Mouse (Mus musculus) MEL (cell line): ENCODE measurements around the gene Cemip.

Experiments
- CTCF ChIP-seq, 3 experiments: IDR thresholded peaks in 2 of 3; conservative IDR thresholded peaks in 1 of 3; 2 replicates each; pipeline ENCODE4 v1.5.1; 2011 to 2012; ENCODE audit warnings: low read length in 3 of 3, low read depth in 2 of 3, mild to moderate bottlenecking in 2 of 3, improper control_type of control experiment in 1 of 3, inconsistent platforms in 1 of 3, mixed read lengths in 1 of 3, moderate library complexity in 1 of 3; ENCODE audit not compliant: control insufficient read depth in 1 of 3, insufficient read depth in 1 of 3, poor library complexity in 1 of 3, severe bottlenecking in 1 of 3
- E2F4 ChIP-seq: IDR thresholded peaks from 2 replicates; pipeline ENCODE4 v1.6.1; 2011; ENCODE audit warnings: low read depth, low read length, improper control_type of control experiment, borderline replicate concordance
- EP300 ChIP-seq, 2 experiments: IDR thresholded peaks; 2 replicates each; pipeline ENCODE4 v1.6.1; 2011; ENCODE audit warnings: improper control_type of control experiment in 2 of 2, low read length in 2 of 2, low read depth in 1 of 2, mild to moderate bottlenecking in 1 of 2
- GATA1 ChIP-seq: IDR thresholded peaks from 2 replicates; pipeline ENCODE4 v1.6.1; 2011; ENCODE audit warnings: low read depth, low read length, improper control_type of control experiment
- HCFC1 ChIP-seq: IDR thresholded peaks from 2 replicates; pipeline ENCODE4 v1.6.1; 2012; ENCODE audit warnings: low read depth, mild to moderate bottlenecking, inconsistent platforms, low read length, improper control_type of control experiment, moderate library complexity
- JUND ChIP-seq: IDR thresholded peaks from 2 replicates; pipeline ENCODE4 v1.6.1; 2011; ENCODE audit warnings: low read depth, mild to moderate bottlenecking, improper control_type of control experiment, low read length
- MAFK ChIP-seq: IDR thresholded peaks from 2 replicates; pipeline ENCODE4 v1.6.1; 2011; ENCODE audit warnings: low read depth, mild to moderate bottlenecking, low read length, improper control_type of control experiment, borderline replicate concordance
- NELFE ChIP-seq: IDR thresholded peaks from 2 replicates; pipeline ENCODE4 v1.6.1; 2011; ENCODE audit warnings: low read depth, low read length, improper control_type of control experiment
- NRF1 ChIP-seq: IDR thresholded peaks from 2 replicates; pipeline ENCODE4 v1.6.1; 2014; ENCODE audit warnings: low read depth, mild to moderate bottlenecking, inconsistent platforms, low read length, improper control_type of control experiment, moderate library complexity; ENCODE audit not compliant: poor library complexity, insufficient read depth, severe bottlenecking
- POLR2A ChIP-seq, 2 experiments: IDR thresholded peaks; 2 replicates each; pipeline ENCODE4 v1.6.1; 2011 to 2012; ENCODE audit warnings: low read length in 2 of 2, mild to moderate bottlenecking in 2 of 2, control low read depth in 1 of 2, improper control_type of control experiment in 1 of 2, low read depth in 1 of 2, moderate library complexity in 1 of 2; ENCODE audit not compliant: control insufficient read depth in 1 of 2, insufficient read depth in 1 of 2, poor library complexity in 1 of 2
- POLR2AphosphoS5 ChIP-seq: IDR thresholded peaks from 2 replicates; pipeline ENCODE4 v1.6.1; 2012; ENCODE audit warnings: low read depth, borderline replicate concordance, mild to moderate bottlenecking, inconsistent platforms, low read length, moderate library complexity, mixed read lengths
- RAD21 ChIP-seq: IDR thresholded peaks from 2 replicates; pipeline ENCODE4 v1.6.1; 2011; ENCODE audit warnings: mild to moderate bottlenecking, low read depth, low read length, improper control_type of control experiment
- UBTF ChIP-seq: IDR thresholded peaks from 2 replicates; pipeline ENCODE4 v1.6.1; 2012; ENCODE audit warnings: low read depth, mild to moderate bottlenecking, inconsistent platforms, low read length, improper control_type of control experiment, moderate library complexity, borderline replicate concordance; ENCODE audit not compliant: insufficient read depth
- ZNF384 ChIP-seq: IDR thresholded peaks from 2 replicates; pipeline ENCODE4 v1.6.1; 2012; ENCODE audit warnings: low read depth, mild to moderate bottlenecking, inconsistent platforms, low read length, improper control_type of control experiment

GRCm38 (mm10) chr7:83920241-83920640, 166.1 kb downstream of the Cemip start:
- TF ChIP-seq NELFE (no peak), CTCF (IDR thresholded peaks at IDR 0.05 in 2 of 3, conservative IDR thresholded peaks at IDR 0.05 in 1 of 3; ENCODE audit: control insufficient read depth in 1 of 3, insufficient read depth in 1 of 3, low read depth in 2 of 3, low read length in 3 of 3, poor library complexity in 1 of 3, severe bottlenecking in 1 of 3) (no peak), ZNF384 (no peak), POLR2AphosphoS5 (no peak), HCFC1 (no peak), UBTF (no peak), NRF1 (no peak), POLR2A (IDR thresholded peaks at IDR 0.05; ENCODE audit: control insufficient read depth in 1 of 2, insufficient read depth in 1 of 2, low read depth in 1 of 2, low read length in 2 of 2, poor library complexity in 1 of 2) (no peak), E2F4 (no peak), EP300 (IDR thresholded peaks at IDR 0.05; ENCODE audit: low read depth in 1 of 2, low read length in 2 of 2) (no peak), RAD21 (no peak), GATA1 (no peak), JUND (no peak), MAFK (no peak)
